Mouse (Mus musculus): ENCODE measurements around the gene Banp. TPM values are rescaled to one million over a fixed set of nuclear protein-coding genes. Genes with fewer than 3 reads are reported as not detected.
A peak's percentile ranks its signal among the peaks of the same experiment; 100 is the strongest.

The Banp gene
- polyA plus RNA-seq, 1 experiment from 2014 or later = 14.5 TPM

GRCm38 (mm10) chr8:121927316-121927715 lies 22.2 kb upstream of the Banp start:
- Histone ChIP-seq H3K36me3 (no peaks in the 10 kb centered on the region), H3K4me3 (replicated peaks) (no peak overlapping the region), H3K4me1 (replicated peaks) (no peaks in the 10 kb centered on the region; the same call in 1 of the 2 replicates), H3K9ac (no peak overlapping the region), H3K4me2 (no peak overlapping the region), H3K27me3 (0 out of 2 replicates have a peak, but pooled peaks cover 4% of the 10 kb centered on the region), H3K27ac (no peak overlapping the region), H3K9me3 (replicated peaks) (no peaks in the 10 kb centered on the region)
- 26% methylated on average over 8 of the region's 8 CpGs for WGBS (ENCODE audit: insufficient replicate concordance)
- peak; percentile 59 for ATAC-seq (ENCODE audit: low read depth)
- peak; percentile 45 for DNase-seq

GRCm38 (mm10) chr8:121930047-121930446 lies 19.5 kb upstream of the Banp start:
- H3K27me3 ChIP-seq = 0 out of 2 replicates have a peak, but pooled peaks cover 4% of the 10 kb centered on the region
- H3K4me2 ChIP-seq = no peak overlapping the region
- WGBS (ENCODE audit: insufficient replicate concordance) = 45% methylated on average over 4 of the region's 4 CpGs
- DNase-seq = no peak
- H3K9ac ChIP-seq = no peak overlapping the region
- H3K4me1 ChIP-seq (replicated peaks) = no peaks in the 10 kb centered on the region; the same call in 1 of the 2 replicates
- no peaks in the 10 kb centered on the region for H3K9me3 ChIP-seq (replicated peaks)
- no peak overlapping the region for H3K4me3 ChIP-seq (replicated peaks)
- H3K27ac ChIP-seq = no peak overlapping the region
- H3K36me3 ChIP-seq = no peaks in the 10 kb centered on the region
- ATAC-seq (ENCODE audit: low read depth) = no peak

GRCm38 (mm10) chr8:121931571-121931970 lies 18.0 kb upstream of the Banp start:
- no peaks in the 10 kb centered on the region for H3K36me3 ChIP-seq
- H3K9ac ChIP-seq = no peak overlapping the region
- no peak overlapping the region for H3K27ac ChIP-seq
- ATAC-seq (ENCODE audit: low read depth) (no peak), DNase-seq (no peak)
- 61% methylated on average over 7 of the region's 7 CpGs for WGBS (ENCODE audit: insufficient replicate concordance)
- 0 out of 2 replicates have a peak, but pooled peaks cover 4% of the 10 kb centered on the region for H3K27me3 ChIP-seq
- no peaks in the 10 kb centered on the region for H3K9me3 ChIP-seq (replicated peaks)
- H3K4me2 ChIP-seq = no peak overlapping the region
- H3K4me3 ChIP-seq (replicated peaks) = no peak overlapping the region
- no peaks in the 10 kb centered on the region; the same call in 1 of the 2 replicates for H3K4me1 ChIP-seq (replicated peaks)

GRCm38 (mm10) chr8:121932026-121932667 lies 17.4 kb upstream of the Banp start:
- DNase-seq (no peak), ATAC-seq (ENCODE audit: low read depth) (no peak)
- no peaks in the 10 kb centered on the region for H3K9me3 ChIP-seq (replicated peaks)
- H3K27me3 ChIP-seq = 0 out of 2 replicates have a peak, but pooled peaks cover 4% of the 10 kb centered on the region
- H3K27ac ChIP-seq = no peak overlapping the region
- H3K36me3 ChIP-seq = no peaks in the 10 kb centered on the region
- WGBS (ENCODE audit: insufficient replicate concordance) = 56% methylated on average over 12 of the region's 12 CpGs
- H3K4me1 ChIP-seq (replicated peaks) = no peaks in the 10 kb centered on the region; the same call in 1 of the 2 replicates
- no peak overlapping the region for H3K4me3 ChIP-seq (replicated peaks)
- no peak overlapping the region for H3K4me2 ChIP-seq
- H3K9ac ChIP-seq = no peak overlapping the region

- DNase-seq = no peak
- Histone ChIP-seq H3K36me3 (no peaks in the 10 kb centered on the region), H3K27ac (no peak overlapping the region), H3K4me3 (replicated peaks) (no peak overlapping the region), H3K9me3 (replicated peaks) (no peaks in the 10 kb centered on the region), H3K9ac (no peak overlapping the region), H3K4me1 (replicated peaks) (no peaks in the 10 kb centered on the region; the same call in 1 of the 2 replicates), H3K4me2 (no peak overlapping the region), H3K27me3 (0 out of 2 replicates have a peak, but pooled peaks cover 4% of the 10 kb centered on the region)
- 71% methylated on average over 14 of the region's 14 CpGs for WGBS (ENCODE audit: insufficient replicate concordance)
- ATAC-seq (ENCODE audit: low read depth) = no peak
Observed at GRCm38 (mm10) chr8:121932668-121933520, 16.7 kb upstream of the Banp start.

- WGBS (ENCODE audit: insufficient replicate concordance) = 25% methylated on average over 4 of the region's 4 CpGs
- no peak overlapping the region for H3K4me2 ChIP-seq
- H3K4me3 ChIP-seq (replicated peaks) = no peak overlapping the region
- H3K9me3 ChIP-seq (replicated peaks) = no peaks in the 10 kb centered on the region
- H3K27ac ChIP-seq = no peak overlapping the region
- H3K4me1 ChIP-seq (replicated peaks) = peaks cover 7% of the 10 kb centered on the region; the same call in 1 of the 2 replicates
- H3K36me3 ChIP-seq = no peaks in the 10 kb centered on the region
- no peak for ATAC-seq (ENCODE audit: low read depth)
- DNase-seq = peak; percentile 17
- H3K9ac ChIP-seq = no peak overlapping the region
- no peaks in the 10 kb centered on the region for H3K27me3 ChIP-seq
Observed at GRCm38 (mm10) chr8:121934506-121934905, 15.0 kb upstream of the Banp start.

GRCm38 (mm10) chr8:121934923-121935322 lies 14.6 kb upstream of the Banp start:
- Histone ChIP-seq H3K27ac (no peak overlapping the region), H3K4me1 (replicated peaks) (peaks cover 7% of the 10 kb centered on the region; the same call in 1 of the 2 replicates), H3K36me3 (no peaks in the 10 kb centered on the region), H3K4me2 (no peak overlapping the region), H3K27me3 (no peaks in the 10 kb centered on the region), H3K9ac (no peak overlapping the region), H3K9me3 (replicated peaks) (no peaks in the 10 kb centered on the region), H3K4me3 (replicated peaks) (no peak overlapping the region)
- ATAC-seq (ENCODE audit: low read depth) (no peak), DNase-seq (no peak)

GRCm38 (mm10) chr8:121935341-121936294 lies 13.9 kb upstream of the Banp start:
- ATAC-seq (ENCODE audit: low read depth) = no peak

GRCm38 (mm10) chr8:121936391-121936790 lies 13.2 kb upstream of the Banp start:
- WGBS (ENCODE audit: insufficient replicate concordance) = 78% methylated on average over 14 of the region's 14 CpGs
- DNase-seq = no peak
- no peak for ATAC-seq (ENCODE audit: low read depth)

More at GRCm38 (mm10) chr8:121935341-121936294, 13.9 kb upstream of the Banp start:
- H3K4me2 ChIP-seq = no peak overlapping the region
- no peak overlapping the region for H3K27ac ChIP-seq
- WGBS (ENCODE audit: insufficient replicate concordance) = 58% methylated on average over 12 of the region's 12 CpGs
- H3K4me1 ChIP-seq (replicated peaks) = peaks cover 7% of the 10 kb centered on the region; the same call in 1 of the 2 replicates
- no peaks in the 10 kb centered on the region for H3K36me3 ChIP-seq
- no peak overlapping the region for H3K4me3 ChIP-seq (replicated peaks)
- H3K9me3 ChIP-seq (replicated peaks) = no peaks in the 10 kb centered on the region
- no peak overlapping the region for H3K9ac ChIP-seq
- no peak for DNase-seq
- no peaks in the 10 kb centered on the region for H3K27me3 ChIP-seq

GRCm38 (mm10) chr8:121938732-121939131 lies 10.8 kb upstream of the Banp start:
- no peak overlapping the region for H3K4me3 ChIP-seq (replicated peaks)
- H3K4me2 ChIP-seq = no peak overlapping the region
- DNase-seq = peak; percentile 29
- ATAC-seq (ENCODE audit: low read depth) = no peak
- H3K27me3 ChIP-seq = no peaks in the 10 kb centered on the region
- no peak overlapping the region for H3K27ac ChIP-seq
- WGBS (ENCODE audit: insufficient replicate concordance) = 65% methylated on average over 7 of the region's 7 CpGs
- H3K4me1 ChIP-seq (replicated peaks) = peaks cover 13% of the 10 kb centered on the region
- H3K9ac ChIP-seq = no peak overlapping the region
- no peaks in the 10 kb centered on the region for H3K9me3 ChIP-seq (replicated peaks)
- no peaks in the 10 kb centered on the region for H3K36me3 ChIP-seq

More at GRCm38 (mm10) chr8:121936391-121936790, 13.2 kb upstream of the Banp start:
- Histone ChIP-seq H3K4me1 (replicated peaks) (peaks cover 7% of the 10 kb centered on the region; the same call in 1 of the 2 replicates), H3K27me3 (no peaks in the 10 kb centered on the region), H3K4me3 (replicated peaks) (no peak overlapping the region), H3K36me3 (no peaks in the 10 kb centered on the region), H3K4me2 (no peak overlapping the region), H3K27ac (no peak overlapping the region), H3K9me3 (replicated peaks) (no peaks in the 10 kb centered on the region), H3K9ac (no peak overlapping the region)

Data from liver, embryonic 13.5 days (tissue).